Mouse (Mus musculus): ENCODE measurements at regions not wholly inside any gene's neighbourhood (a gene's known extent, or its start where the extent isn't known, plus 50 kb on each side); places are given as distances from the start of the nearest gene placed in this dataset.
A peak's percentile ranks its signal among the peaks of the same experiment; 100 is the strongest.

DNA sequence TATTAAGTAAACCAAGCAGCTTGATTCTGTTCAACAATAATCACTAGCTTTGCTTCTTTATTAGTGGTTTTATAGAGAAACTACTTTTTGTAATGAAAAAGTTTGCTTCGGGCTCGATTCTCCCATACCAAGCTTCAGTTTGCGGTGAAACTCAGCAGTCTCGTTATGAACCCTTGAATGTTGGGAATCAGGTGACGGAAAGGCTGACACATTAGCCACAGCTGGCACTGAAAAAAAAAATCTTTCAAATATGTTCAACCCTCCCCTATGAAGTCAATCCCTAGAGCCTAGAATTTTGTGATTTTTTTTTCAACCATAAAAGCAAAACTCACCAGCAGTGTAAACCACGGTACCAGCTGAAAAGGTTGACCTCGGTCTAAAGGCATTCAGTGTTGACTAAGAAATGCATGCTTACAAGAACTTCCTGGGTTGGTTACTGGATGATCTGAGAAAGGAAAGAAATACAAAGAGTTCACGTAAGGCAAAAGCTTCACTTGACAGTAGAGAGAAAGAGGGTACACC lies 223.4 kb downstream of the Sox4 start:
- H3K9ac ChIP-seq (ENCODE audit: low read length) = no peak overlapping the region
- H3K36me3 ChIP-seq (ENCODE audit: control insufficient read depth, insufficient read depth, low read length) = no peaks in the 10 kb centered on the region
- no peak for ATAC-seq (ENCODE audit: low FRiP score)
- DNase-seq (ENCODE audit: low spot score, missing footprints) = no peak
- no peak overlapping the region for H3K27ac ChIP-seq (ENCODE audit: low read depth, low read length)
- no peaks in the 10 kb centered on the region for H3K27me3 ChIP-seq (ENCODE audit: control insufficient read depth, insufficient read depth, low read length)
- no peak overlapping the region for H3K4me3 ChIP-seq (ENCODE audit: low read depth, low read length)
- WGBS = 91% methylated on average over 8 of the region's 8 CpGs
- H3K9me3 ChIP-seq (ENCODE audit: control insufficient read depth, low read length) = no peaks in the 10 kb centered on the region
- no peaks in the 10 kb centered on the region for H3K4me1 ChIP-seq (ENCODE audit: control insufficient read depth, insufficient read depth, low read length)
- no peak overlapping the region for H3K4me2 ChIP-seq

- no peak overlapping the region for H3K4me3 ChIP-seq (ENCODE audit: low read depth, low read length)
- no peak overlapping the region for H3K27ac ChIP-seq (ENCODE audit: low read depth, low read length)
- H3K27me3 ChIP-seq (ENCODE audit: control insufficient read depth, insufficient read depth, low read length) = no peaks in the 10 kb centered on the region
- 82% methylated on average over 5 of the region's 5 CpGs for WGBS
- H3K9ac ChIP-seq (ENCODE audit: low read length) = no peak overlapping the region
- no peaks in the 10 kb centered on the region for H3K9me3 ChIP-seq (ENCODE audit: control insufficient read depth, low read length)
- H3K4me2 ChIP-seq = no peak overlapping the region
- DNase-seq (ENCODE audit: low spot score, missing footprints) (no peak), ATAC-seq (ENCODE audit: low FRiP score) (no peak)
- H3K4me1 ChIP-seq (ENCODE audit: control insufficient read depth, insufficient read depth, low read length) = no peaks in the 10 kb centered on the region
- no peaks in the 10 kb centered on the region for H3K36me3 ChIP-seq (ENCODE audit: control insufficient read depth, insufficient read depth, low read length)
Measured at GRCm38 (mm10) chr13:28728768-28729167, 224.7 kb downstream of the Sox4 start.

GRCm38 (mm10) chr13:28724300-28724699 lies 229.2 kb downstream of the Sox4 start:
- no peak overlapping the region for H3K4me3 ChIP-seq (ENCODE audit: low read depth, low read length)
- 84% methylated on average over 3 of the region's 3 CpGs for WGBS
- ATAC-seq (ENCODE audit: low FRiP score) = no peak
- no peak overlapping the region for H3K9ac ChIP-seq (ENCODE audit: low read length)
- no peak overlapping the region for H3K4me2 ChIP-seq
- no peaks in the 10 kb centered on the region for H3K9me3 ChIP-seq (ENCODE audit: control insufficient read depth, low read length)
- no peak for DNase-seq (ENCODE audit: low spot score, missing footprints)
- peaks cover 36% of the 10 kb centered on the region for H3K4me1 ChIP-seq (ENCODE audit: control insufficient read depth, insufficient read depth, low read length)
- no peaks in the 10 kb centered on the region for H3K27me3 ChIP-seq (ENCODE audit: control insufficient read depth, insufficient read depth, low read length)
- no peaks in the 10 kb centered on the region for H3K36me3 ChIP-seq (ENCODE audit: control insufficient read depth, insufficient read depth, low read length)
- H3K27ac ChIP-seq (ENCODE audit: low read depth, low read length) = no peak overlapping the region

GRCm38 (mm10) chr13:28722074-28722473 lies 231.4 kb downstream of the Sox4 start:
- Histone ChIP-seq H3K9me3 (ENCODE audit: control insufficient read depth, low read length) (no peaks in the 10 kb centered on the region), H3K4me3 (ENCODE audit: low read depth, low read length) (no peak overlapping the region), H3K9ac (ENCODE audit: low read length) (peak overlapping the region; percentile 27; the same call in 1 of the 2 replicates), H3K27me3 (ENCODE audit: control insufficient read depth, insufficient read depth, low read length) (no peaks in the 10 kb centered on the region), H3K4me1 (ENCODE audit: control insufficient read depth, insufficient read depth, low read length) (peaks cover 53% of the 10 kb centered on the region), H3K27ac (ENCODE audit: low read depth, low read length) (peak overlapping the region; percentile 65), H3K36me3 (ENCODE audit: control insufficient read depth, insufficient read depth, low read length) (no peaks in the 10 kb centered on the region), H3K4me2 (peak overlapping the region; percentile 16; the same call in 1 of the 2 replicates)
- no peak for DNase-seq (ENCODE audit: low spot score, missing footprints)
- WGBS = 16% methylated on average over 2 of the region's 2 CpGs
- peak; percentile 39; the same call in 1 of the 2 replicates for ATAC-seq (ENCODE audit: low FRiP score)

- Histone ChIP-seq H3K4me2 (peak overlapping the region; percentile 16), H3K36me3 (ENCODE audit: control insufficient read depth, insufficient read depth, low read length) (no peaks in the 10 kb centered on the region), H3K4me1 (ENCODE audit: control insufficient read depth, insufficient read depth, low read length) (peaks cover 53% of the 10 kb centered on the region), H3K9me3 (ENCODE audit: control insufficient read depth, low read length) (no peaks in the 10 kb centered on the region), H3K9ac (ENCODE audit: low read length) (peak overlapping the region; percentile 27; the same call in 1 of the 2 replicates), H3K27me3 (ENCODE audit: control insufficient read depth, insufficient read depth, low read length) (no peaks in the 10 kb centered on the region), H3K27ac (ENCODE audit: low read depth, low read length) (peak overlapping the region; percentile 65), H3K4me3 (ENCODE audit: low read depth, low read length) (no peak overlapping the region)
- DNase-seq (ENCODE audit: low spot score, missing footprints) (no peak), ATAC-seq (ENCODE audit: low FRiP score) (peak; percentile 14; the same call in 1 of the 2 replicates)
- 42% methylated on average over 11 of the region's 11 CpGs for WGBS
Measured at GRCm38 (mm10) chr13:28721548-28721981, 231.9 kb downstream of the Sox4 start.

DNA sequence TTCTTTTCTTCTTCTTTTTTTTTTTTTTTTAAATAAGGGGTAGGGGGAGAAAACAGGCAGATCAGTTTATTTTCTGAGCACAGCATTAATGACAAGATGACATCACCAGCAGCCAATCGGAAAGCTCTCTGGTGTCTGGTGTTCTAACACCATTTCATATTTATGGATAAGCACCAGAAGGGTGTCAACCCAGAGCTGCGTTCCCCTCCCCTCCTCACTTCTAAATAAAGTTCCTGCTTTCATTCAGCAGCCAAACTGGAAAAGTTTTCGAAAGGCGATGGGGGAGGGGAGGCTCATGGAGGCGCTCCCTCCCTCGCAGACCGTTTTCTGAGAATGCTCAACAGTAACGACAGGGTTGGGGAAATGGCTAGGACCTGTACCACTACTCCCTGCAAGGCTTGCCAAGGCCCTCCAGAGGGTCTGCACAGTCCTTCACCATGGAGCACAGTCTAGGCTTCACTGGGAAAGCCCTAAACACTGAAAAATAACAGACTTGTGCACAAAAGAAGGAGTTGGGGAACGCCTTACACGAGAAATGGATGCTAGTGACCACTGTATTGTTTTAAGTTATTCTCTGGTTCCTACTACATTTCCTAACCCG lies 232.8 kb downstream of the Sox4 start:
- Histone ChIP-seq H3K36me3 (ENCODE audit: control insufficient read depth, insufficient read depth, low read length) (no peaks in the 10 kb centered on the region), H3K9ac (ENCODE audit: low read length) (peak overlapping the region; percentile 40; the same call in 1 of the 2 replicates), H3K4me2 (peak overlapping the region; percentile 32), H3K27ac (ENCODE audit: low read depth, low read length) (peak overlapping the region; percentile 44; the same call in 1 of the 2 replicates), H3K27me3 (ENCODE audit: control insufficient read depth, insufficient read depth, low read length) (no peaks in the 10 kb centered on the region), H3K4me1 (ENCODE audit: control insufficient read depth, insufficient read depth, low read length) (peaks cover 53% of the 10 kb centered on the region), H3K4me3 (ENCODE audit: low read depth, low read length) (no peak overlapping the region), H3K9me3 (ENCODE audit: control insufficient read depth, low read length) (no peaks in the 10 kb centered on the region)
- ATAC-seq (ENCODE audit: low FRiP score) (peak; percentile 25; the same call in 1 of the 2 replicates), DNase-seq (ENCODE audit: low spot score, missing footprints) (peak; percentile 87)
- WGBS = 45% methylated on average over 11 of the region's 11 CpGs

- WGBS = 77% methylated on average over 11 of the region's 11 CpGs
- no peak overlapping the region for H3K4me3 ChIP-seq (ENCODE audit: low read depth, low read length)
- H3K4me1 ChIP-seq (ENCODE audit: control insufficient read depth, insufficient read depth, low read length) = peaks cover 53% of the 10 kb centered on the region
Measured at GRCm38 (mm10) chr13:28720169-28720568, 233.3 kb downstream of the Sox4 start.

DNA sequence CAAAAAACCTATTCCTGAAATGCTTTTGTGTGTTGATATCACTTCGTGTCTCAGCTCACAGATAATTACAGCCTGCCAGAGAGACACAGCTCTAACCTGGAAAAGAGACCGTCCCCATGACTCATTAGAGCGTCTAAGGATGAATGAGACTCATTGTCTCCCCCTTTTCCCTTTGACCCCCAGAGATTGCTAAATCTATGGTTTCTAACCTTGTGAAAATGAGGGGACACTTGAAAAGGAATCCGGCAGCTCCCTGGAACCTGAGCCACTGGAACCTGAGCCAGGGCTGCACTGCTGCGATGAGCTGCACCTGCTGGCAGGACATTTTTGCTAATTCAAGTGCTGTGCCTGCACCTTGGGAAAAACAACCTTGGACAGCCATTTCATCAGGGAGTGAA lies 234.6 kb downstream of the Sox4 start:
- no peak overlapping the region for H3K4me3 ChIP-seq (ENCODE audit: low read depth, low read length)
- WGBS = 31% methylated on average over 5 of the region's 5 CpGs
- H3K4me2 ChIP-seq = no peak overlapping the region; the same call in 1 of the 2 replicates
- peak; percentile 3; the same call in 1 of the 2 replicates for ATAC-seq (ENCODE audit: low FRiP score)
- peaks cover 53% of the 10 kb centered on the region for H3K4me1 ChIP-seq (ENCODE audit: control insufficient read depth, insufficient read depth, low read length)
- no peaks in the 10 kb centered on the region for H3K9me3 ChIP-seq (ENCODE audit: control insufficient read depth, low read length)
- H3K27me3 ChIP-seq (ENCODE audit: control insufficient read depth, insufficient read depth, low read length) = no peaks in the 10 kb centered on the region
- peak overlapping the region; percentile 91 for H3K27ac ChIP-seq (ENCODE audit: low read depth, low read length)
- no peaks in the 10 kb centered on the region for H3K36me3 ChIP-seq (ENCODE audit: control insufficient read depth, insufficient read depth, low read length)
- DNase-seq (ENCODE audit: low spot score, missing footprints) = peak; percentile 89
- H3K9ac ChIP-seq (ENCODE audit: low read length) = peak overlapping the region; percentile 29; the same call in 1 of the 2 replicates

More at GRCm38 (mm10) chr13:28720169-28720568, 233.3 kb downstream of the Sox4 start:
- Histone ChIP-seq H3K36me3 (ENCODE audit: control insufficient read depth, insufficient read depth, low read length) (no peaks in the 10 kb centered on the region), H3K4me2 (no peak overlapping the region), H3K27me3 (ENCODE audit: control insufficient read depth, insufficient read depth, low read length) (no peaks in the 10 kb centered on the region), H3K27ac (ENCODE audit: low read depth, low read length) (no peak overlapping the region), H3K9me3 (ENCODE audit: control insufficient read depth, low read length) (no peaks in the 10 kb centered on the region), H3K9ac (ENCODE audit: low read length) (0 out of 2 replicates have a peak overlapping the region, but pooled peaks have one; percentile 24)
- ATAC-seq (ENCODE audit: low FRiP score) (no peak), DNase-seq (ENCODE audit: low spot score, missing footprints) (no peak)

- Histone ChIP-seq H3K4me3 (ENCODE audit: low read depth, low read length) (no peak overlapping the region), H3K4me2 (peak overlapping the region; percentile 14; the same call in 1 of the 2 replicates), H3K9ac (ENCODE audit: low read length) (peak overlapping the region; percentile 35), H3K36me3 (ENCODE audit: control insufficient read depth, insufficient read depth, low read length) (no peaks in the 10 kb centered on the region), H3K9me3 (ENCODE audit: control insufficient read depth, low read length) (no peaks in the 10 kb centered on the region), H3K4me1 (ENCODE audit: control insufficient read depth, insufficient read depth, low read length) (peaks cover 53% of the 10 kb centered on the region), H3K27me3 (ENCODE audit: control insufficient read depth, insufficient read depth, low read length) (no peaks in the 10 kb centered on the region), H3K27ac (ENCODE audit: low read depth, low read length) (peak overlapping the region; percentile 91)
- 19% methylated on average over 11 of the region's 11 CpGs for WGBS
- DNase-seq (ENCODE audit: low spot score, missing footprints) (peak; percentile 93), ATAC-seq (ENCODE audit: low FRiP score) (peak; percentile 86)
Measured at GRCm38 (mm10) chr13:28718169-28718867, 235.2 kb downstream of the Sox4 start.

Measured in midbrain, embryonic 11.5 days (tissue).